Mouse (Mus musculus): Measurements from ENCODE around the gene P2ry14.

The P2ry14 gene

GRCm38 (mm10) chr3:59153424-59153823 is at the start of gene P2ry14:
P2ry14 (minus strand) TSS chr3:59153618.
- DNase-seq (ENCODE audit: low spot score), result no peak

- DNase-seq (ENCODE audit: low spot score), result no peak
Measured at GRCm38 (mm10) chr3:59197329-59197948, 44.0 kb upstream of the P2ry14 start.

DNA sequence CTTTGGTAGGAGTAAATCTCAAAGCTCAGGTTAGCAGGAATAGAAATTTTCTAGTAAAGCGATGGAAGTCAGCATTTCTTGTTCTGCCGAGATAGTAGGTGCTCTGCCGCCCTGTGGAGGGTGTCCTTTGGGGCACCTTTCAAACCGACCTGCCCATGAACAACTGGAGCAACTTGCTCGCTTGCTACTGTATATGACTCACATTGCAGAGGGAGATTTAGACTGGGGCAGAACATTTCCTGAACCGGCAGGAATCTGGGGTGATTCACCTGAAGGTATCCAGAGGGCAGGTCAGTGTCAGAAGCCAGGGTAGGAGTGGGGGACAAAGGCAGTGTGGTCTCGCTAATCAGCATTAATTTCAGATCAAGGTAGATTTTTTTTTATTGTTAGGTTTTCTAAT is 41.5 kb upstream of the P2ry14 start, which contains the start of gene Gpr87:
Gpr87 (minus strand) TSS at position 167 of the 400 bp plus-strand sequence.
- no peak for DNase-seq (ENCODE audit: low spot score)

DNA sequence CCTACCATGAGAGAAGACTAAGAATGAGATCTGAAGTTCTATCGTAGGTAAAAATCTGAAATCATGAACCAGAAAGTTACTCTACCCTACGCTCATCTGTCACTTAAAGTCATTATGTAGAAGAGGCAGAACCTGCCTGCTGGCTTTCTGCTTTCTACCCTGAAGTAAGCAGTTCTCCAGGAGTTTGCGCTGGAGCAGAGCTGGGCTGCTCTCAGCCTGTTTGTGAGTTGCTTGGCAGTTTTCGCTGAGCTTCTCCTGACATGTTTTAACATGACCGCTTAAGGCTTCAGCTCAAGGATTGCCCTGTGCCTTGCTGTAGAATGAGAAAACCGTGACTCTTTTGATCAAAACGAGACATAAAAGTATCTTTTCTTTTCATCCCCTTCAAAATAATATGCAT is 40.7 kb upstream of the P2ry14 start:
- no peak for DNase-seq (ENCODE audit: low spot score)

GRCm38 (mm10) chr3:59191674-59192073 is 38.3 kb upstream of the P2ry14 start:
- no peak for DNase-seq (ENCODE audit: low spot score)

DNA sequence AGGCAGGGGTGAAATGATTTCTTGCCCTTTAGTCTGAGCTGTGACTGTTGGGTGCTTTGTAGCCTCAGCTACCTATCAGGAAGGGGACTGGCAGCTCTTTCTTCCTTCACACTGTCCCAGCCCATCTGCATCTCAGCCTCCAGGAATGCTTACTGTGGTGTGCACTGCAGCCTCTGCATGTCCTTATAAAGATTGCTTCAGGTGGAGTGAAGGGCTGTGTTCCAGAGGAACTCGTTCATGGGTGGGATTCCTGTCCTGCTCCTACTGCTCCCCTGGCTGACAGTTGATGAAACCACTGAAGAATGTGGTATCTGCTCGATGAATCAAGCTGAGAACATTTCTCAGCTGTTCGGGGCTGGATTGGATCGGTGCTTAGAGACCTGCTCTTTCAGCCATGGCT is 33.9 kb upstream of the P2ry14 start:
- DNase-seq (ENCODE audit: low spot score), result no peak

GRCm38 (mm10) chr3:59185662-59186061 is 32.2 kb upstream of the P2ry14 start:
- DNase-seq (ENCODE audit: low spot score), result no peak

GRCm38 (mm10) chr3:59182129-59182528 is 28.7 kb upstream of the P2ry14 start:
- DNase-seq (ENCODE audit: low spot score), result no peak

DNA sequence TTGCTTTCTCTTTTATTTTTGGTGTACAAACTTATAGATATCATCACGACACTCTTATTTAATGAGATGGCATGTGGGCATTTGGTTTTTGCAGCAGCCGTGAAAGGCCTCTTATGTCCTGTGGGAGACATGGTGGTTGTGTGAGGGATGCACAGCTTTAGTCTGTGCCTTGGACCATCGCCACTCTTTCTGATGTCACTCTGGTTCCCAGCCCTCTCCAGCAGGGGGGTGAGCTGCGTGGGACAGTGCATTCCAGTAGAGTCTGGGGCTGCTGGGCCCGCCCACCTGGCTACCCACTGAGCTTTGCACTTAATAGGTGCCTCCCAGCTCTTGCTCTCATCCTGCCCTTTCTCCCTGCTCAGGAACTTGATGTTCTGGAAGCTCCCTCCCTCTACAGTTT is 27.7 kb upstream of the P2ry14 start:
- no peak for DNase-seq (ENCODE audit: low spot score)

GRCm38 (mm10) chr3:59176871-59177270 is 23.5 kb upstream of the P2ry14 start:
- DNase-seq (ENCODE audit: low spot score), result no peak

GRCm38 (mm10) chr3:59175234-59175633 is 21.8 kb upstream of the P2ry14 start:
- peak; percentile 45 for DNase-seq (ENCODE audit: low spot score)

GRCm38 (mm10) chr3:59174426-59175154 is 21.2 kb upstream of the P2ry14 start:
- no peak for DNase-seq (ENCODE audit: low spot score)

GRCm38 (mm10) chr3:59169921-59170627 is 16.7 kb upstream of the P2ry14 start:
- no peak for DNase-seq (ENCODE audit: low spot score)

GRCm38 (mm10) chr3:59169215-59169614 is 15.8 kb upstream of the P2ry14 start:
- no peak for DNase-seq (ENCODE audit: low spot score)

DNA sequence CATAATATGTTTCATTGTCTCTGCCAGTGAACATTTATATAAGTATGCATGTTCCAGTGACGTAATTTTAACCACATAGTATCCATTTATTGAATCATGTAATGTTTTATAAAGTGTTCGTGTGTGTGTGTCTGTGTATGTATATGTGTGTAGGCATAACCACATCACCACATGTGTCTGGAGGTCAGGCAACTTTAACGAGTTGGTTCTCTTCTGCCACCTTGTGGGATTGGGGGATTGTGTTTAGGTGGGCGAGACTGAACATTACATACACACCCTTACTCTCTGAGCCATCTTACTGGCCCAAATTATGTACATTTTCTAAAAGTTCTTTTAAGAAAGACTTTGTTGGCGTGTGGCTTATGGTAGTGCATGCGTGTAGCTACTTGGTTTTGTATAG is 15.1 kb upstream of the P2ry14 start:
- DNase-seq (ENCODE audit: low spot score), result no peak

DNA sequence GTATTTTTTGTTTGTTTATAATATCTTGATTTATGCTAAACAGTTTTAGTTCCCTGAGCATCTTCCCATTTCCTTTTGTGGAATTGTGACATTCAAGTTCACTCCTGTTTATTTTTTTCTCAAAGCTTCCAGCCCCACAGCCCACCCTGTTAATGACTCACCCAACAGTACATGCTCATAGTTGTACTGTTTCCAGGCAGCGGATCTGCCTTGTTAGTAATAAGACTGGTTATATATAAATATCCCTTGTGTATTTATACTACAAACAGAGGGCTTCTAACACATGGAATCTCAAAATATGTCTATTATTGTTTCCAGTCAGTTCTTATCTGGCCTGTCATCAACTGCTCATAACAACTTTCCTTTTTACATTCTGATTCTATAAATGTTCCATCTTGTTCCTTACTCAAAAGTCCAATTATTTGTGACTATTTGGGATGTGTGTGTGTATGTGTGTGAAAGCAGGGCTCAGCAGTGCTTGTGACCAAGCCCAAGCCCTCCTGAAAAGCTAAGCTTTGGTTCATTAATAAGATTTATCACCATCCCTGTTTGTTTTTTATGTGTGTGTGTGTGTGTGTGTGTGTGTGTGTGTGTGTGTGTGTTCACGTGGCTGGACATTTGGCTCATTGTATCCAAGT is 14.1 kb upstream of the P2ry14 start:
- DNase-seq (ENCODE audit: low spot score), result no peak

DNA sequence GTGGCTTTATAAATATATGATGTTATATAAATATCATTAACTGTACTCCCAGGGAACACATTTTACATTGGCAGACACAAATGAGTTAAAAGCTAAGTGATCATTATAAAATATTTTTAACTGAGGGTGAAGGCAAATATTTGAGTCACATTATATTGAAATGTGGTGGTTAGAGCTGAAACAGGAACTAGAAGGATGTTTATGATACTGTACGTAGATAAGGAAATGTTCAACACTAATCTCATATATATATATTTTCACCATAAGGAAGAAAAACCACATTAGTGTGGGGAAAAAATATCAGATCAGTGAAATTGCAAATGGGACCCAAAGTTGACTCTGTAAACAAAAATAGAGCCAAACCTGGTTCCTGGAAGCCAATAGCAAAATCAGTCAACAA is 7.0 kb upstream of the P2ry14 start:
- DNase-seq (ENCODE audit: low spot score), result no peak

- no peak for DNase-seq (ENCODE audit: low spot score)
Measured at GRCm38 (mm10) chr3:59157048-59157447, 3.6 kb upstream of the P2ry14 start.

GRCm38 (mm10) chr3:59155404-59155803 is 2.0 kb upstream of the P2ry14 start:
- DNase-seq (ENCODE audit: low spot score), result no peak

DNA sequence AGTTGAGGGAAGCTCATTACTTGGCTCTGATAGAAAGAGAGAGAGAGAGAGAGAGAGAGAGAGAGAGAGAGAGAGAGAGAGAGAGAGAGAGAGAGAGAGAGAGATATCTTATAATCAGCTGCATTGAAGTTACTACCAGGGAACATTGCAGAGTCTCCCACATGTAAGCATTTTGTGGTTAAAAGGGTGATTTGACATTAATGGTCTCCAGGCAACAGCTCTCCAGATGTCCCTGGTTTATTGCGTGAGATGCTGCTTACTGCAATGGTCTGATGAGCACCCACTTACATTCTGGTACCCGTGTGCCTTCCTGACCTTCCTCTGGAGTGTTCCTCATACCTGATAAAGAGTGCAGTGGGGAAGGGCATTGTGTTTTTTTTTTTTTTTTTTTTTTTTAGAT is 1.5 kb upstream of the P2ry14 start:
- no peak for DNase-seq (ENCODE audit: low spot score)

GRCm38 (mm10) chr3:59150624-59151023 is 2.8 kb downstream of the P2ry14 start:
- DNase-seq (ENCODE audit: low spot score), result no peak

- no peak for DNase-seq (ENCODE audit: low spot score)
Measured at GRCm38 (mm10) chr3:59149646-59150045, 3.8 kb downstream of the P2ry14 start.

GRCm38 (mm10) chr3:59145194-59145593 is 8.2 kb downstream of the P2ry14 start:
- no peak for DNase-seq (ENCODE audit: low spot score)
